Mouse (Mus musculus) spleen, adult 10 weeks (tissue): ENCODE data around the gene Zcchc18. TPM values are rescaled to one million over a fixed set of nuclear protein-coding genes. Genes with fewer than 3 reads are reported as not detected.

Experiments used
- polyA plus RNA-seq: library from polyadenylated mRNA; stranded (reverse); fragments of 350-450 nt; fragmentation: Illumina TruSeq; extraction: RNeasy Lipid Tissue Mini Kit (QIAGEN cat#74804); gene quantifications from one replicate; pipeline ENCODE4 v1.2.3, GENCODE M21; 2015; ENCODE audit warnings: low replicate concordance; ENCODE audit not compliant: insufficient read depth

Zcchc18 gene
- polyA plus RNA-seq: 16.6 TPM

DNA sequence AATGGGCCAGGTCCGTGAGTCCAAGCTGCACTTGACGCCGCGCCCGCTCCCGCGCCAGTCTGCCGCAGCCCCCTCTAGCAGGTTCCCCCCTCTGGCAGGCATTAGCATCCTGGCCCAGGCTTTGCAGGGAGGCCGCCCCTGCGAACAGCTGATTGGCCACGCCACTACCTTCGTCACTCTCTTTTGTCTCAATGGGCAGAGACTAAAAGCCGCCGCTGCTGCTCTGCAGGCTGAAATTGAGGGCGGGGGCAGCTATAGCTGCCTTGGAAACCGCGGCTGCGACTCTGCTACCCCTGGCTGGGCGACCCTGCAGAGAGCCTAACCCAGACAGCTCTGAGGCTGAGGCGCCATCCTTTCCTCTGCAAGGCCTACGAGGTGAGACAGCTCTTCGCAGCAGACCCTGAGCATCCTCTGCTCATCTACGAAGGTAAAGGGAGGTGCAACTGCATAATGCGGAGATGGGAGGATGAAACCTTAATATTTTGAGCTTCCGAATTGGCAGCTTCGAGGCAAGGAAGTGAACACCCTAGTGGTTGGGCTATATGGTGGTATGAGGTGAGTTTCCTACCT, at the start of gene Zcchc18:
Zcchc18 (plus strand) TSS at position 178 of the 570 bp plus-strand sequence.

DNA sequence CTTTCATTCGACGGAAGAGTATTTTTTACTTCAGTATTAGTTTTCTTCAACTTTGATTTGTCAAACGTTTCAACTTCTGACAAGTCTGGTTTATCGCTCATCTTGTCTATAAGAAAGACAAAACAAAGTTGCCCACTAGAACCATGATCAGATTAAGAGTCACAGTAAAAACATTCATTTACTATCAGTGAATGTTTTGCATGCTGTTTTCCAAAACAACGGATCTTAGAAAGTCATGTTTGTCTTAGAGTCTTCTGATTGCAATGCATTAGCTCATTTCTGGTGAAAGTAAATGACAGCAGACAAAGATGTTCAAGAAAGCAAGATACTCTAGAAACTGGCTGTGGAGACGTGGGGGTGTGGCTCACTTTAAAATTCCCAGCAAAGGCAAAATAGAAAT, 17.6 kb upstream of the Zcchc18 start, which contains the start of gene Tmsb15b2:
Tmsb15b2 (minus strand) TSS at position 101 of the 400 bp plus-strand sequence.

GRCm38 (mm10) chrX:136976424-136977084, 16.4 kb upstream of the Zcchc18 start, which contains the start of the genes Tmsb15l and Tmsb15b1:
Tmsb15l (minus strand) TSS chrX:136976869.
Tmsb15b1 (minus strand) TSS chrX:136976874.

DNA sequence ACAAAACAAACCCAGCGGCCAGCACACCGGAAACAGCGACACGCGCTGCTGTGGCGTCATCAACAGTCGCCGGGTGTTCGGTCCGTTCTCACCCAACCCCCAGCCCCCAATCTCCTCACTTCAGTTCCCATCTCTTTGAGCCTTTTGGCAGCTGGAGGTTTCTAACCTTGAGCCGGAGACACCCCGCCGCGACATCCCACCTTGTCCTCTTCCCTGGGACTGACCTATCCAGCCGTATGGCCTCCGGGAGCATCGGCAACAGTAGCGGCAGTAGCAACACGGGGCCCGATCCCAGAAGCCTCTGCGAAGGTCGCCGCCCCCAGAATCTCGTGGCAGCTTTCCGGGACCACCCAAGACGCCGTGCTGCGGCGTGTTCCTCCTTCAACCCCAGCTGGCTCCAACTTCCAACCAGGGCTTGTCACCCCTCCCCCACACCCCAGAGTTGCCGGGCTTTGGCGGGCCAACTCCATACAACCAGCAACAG, 45.1 kb downstream of the Zcchc18 start, which contains the start of gene Slc25a53:
Slc25a53 (minus strand) TSS at position 303 of the 484 bp plus-strand sequence.

Other genes with a start within 250 kb of the Zcchc18 start
- 154 TPM for gene Morf4l2, start 249.5 kb upstream of the Zcchc18 start, polyA plus RNA-seq
- not detected for gene Glra4, start 213.0 kb upstream of the Zcchc18 start, polyA plus RNA-seq
- gene Plp1, start 170.5 kb upstream of the Zcchc18 start, polyA plus RNA-seq: 6.1 TPM
- gene Rab9b, start 124.4 kb upstream of the Zcchc18 start, polyA plus RNA-seq: not detected
- not detected for gene H2bfm, start 65.8 kb upstream of the Zcchc18 start, polyA plus RNA-seq
- gene Tmsb15b2, start 17.7 kb upstream of the Zcchc18 start, polyA plus RNA-seq: 15.1 TPM
- gene Tmsb15l, start 16.3 kb upstream of the Zcchc18 start, polyA plus RNA-seq: 16.2 TPM
- 19.4 TPM for gene Tmsb15b1, start 16.3 kb upstream of the Zcchc18 start, polyA plus RNA-seq
- gene Slc25a53, start 45.1 kb downstream of the Zcchc18 start, polyA plus RNA-seq: 49.3 TPM
- gene Fam199x, start 56.4 kb downstream of the Zcchc18 start, polyA plus RNA-seq: 8.4 TPM
- not detected for gene Esx1, start 128.9 kb downstream of the Zcchc18 start, polyA plus RNA-seq